Mouse (Mus musculus): ENCODE results near the gene Smc3.

The Smc3 gene

DNA sequence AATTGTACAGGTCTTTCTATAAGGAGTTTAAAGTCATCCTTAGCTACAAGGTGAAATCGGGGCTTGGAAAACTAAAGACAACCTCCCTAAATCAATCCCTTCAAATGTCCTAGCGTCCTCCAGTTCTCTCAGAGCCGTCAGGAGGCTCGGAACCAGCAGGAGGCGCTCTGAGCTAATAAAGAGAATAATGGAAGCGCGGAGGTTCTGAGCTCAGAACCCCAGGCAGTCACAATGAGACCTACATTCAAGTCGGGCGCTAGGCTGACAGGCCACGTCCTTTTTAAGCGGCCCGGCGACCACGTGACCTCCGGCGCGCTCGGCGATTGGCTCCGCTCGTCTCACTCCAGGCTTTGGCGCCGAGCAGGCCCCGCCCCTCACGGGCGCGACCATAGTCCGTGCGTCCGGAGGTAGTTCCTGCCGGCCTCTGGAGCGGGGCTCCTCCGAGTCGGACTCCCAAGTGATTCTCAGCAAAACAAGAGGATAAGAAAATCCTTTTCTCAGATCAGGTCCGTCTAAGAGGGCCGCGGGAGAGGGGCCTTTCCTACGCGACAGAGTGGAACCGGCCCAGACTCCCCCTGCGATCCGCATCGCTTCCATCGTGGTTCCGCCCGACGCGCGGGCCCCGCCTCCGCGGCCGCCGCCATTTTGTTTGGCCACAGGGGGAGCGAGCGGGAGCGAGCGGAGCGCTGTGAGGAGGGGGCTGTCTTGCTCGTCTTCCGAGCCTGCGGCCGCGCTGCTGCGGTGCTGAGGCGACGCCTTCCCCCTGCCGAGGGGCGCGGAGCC is at the start of gene Smc3:
Smc3 (plus strand) TSS at position 642 of the 783 bp plus-strand sequence.
- DNase-seq: peak; percentile 99

DNA sequence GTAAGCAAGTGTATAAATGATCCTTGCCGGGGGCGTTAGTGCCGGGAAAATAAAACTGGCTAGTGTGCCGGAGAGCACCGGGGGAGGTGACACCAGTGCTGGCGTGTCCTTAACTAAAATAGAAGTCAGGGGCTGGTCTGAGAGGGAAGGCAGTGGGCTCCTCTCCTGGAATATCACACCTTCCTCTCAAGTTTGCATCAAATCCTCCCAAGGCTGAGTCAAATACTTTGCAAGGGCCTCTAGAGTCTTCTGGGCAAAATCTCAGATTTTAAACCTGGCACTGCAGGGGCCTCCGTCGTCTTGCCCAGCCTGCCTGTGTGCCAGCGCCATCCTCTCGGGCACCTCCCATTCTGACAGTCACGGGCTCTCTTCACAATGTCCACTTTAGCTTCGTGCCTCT is 49.2 kb upstream of the Smc3 start:
- DNase-seq: no peak

DNA sequence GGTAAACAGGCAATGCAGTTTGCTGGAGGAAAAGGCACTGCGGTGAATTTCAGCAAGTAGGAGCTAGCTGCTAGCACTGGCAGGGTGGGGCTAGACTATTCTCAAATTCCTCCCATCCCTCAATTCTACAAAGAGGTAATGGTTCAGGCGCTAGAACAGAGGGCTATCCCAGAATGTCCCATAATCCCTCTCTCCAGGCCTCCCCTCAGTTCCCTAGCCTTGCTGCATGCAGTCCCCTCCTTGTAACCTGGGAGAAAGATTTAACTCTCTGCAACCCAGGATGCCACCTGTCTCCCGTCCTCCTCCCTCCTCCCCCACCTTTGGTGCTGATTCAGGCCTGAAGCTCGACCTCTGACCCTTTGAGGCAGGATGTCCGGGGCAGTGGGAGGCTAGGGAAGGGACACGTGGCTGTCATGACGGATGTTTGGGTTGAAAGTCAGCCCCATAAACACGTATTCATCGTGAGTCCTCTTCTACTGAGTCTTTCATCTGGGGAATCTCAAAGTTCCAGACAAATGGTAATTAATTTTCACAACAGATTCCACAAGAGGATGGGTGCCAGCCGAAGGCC is 47.9 kb upstream of the Smc3 start:
- DNase-seq: no peak

DNA sequence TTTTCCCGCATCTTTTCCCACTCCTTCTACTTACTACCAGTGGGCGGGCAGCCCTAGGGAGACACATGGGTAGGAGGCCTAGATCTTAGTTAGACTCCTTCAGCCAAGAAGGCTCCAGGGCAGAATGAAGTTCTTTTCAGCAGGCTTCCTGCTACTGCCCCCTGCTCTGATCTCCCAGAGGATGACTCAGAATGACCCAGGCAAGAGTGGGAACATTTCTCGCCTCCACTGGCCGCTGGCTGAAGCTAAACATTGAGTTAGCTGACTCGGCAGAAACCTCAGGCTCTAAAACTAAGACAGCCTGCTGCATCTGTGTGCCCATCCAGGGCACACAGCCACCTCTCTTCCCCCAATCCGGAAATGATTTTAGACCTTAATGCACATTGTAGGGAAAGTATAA is 47.4 kb upstream of the Smc3 start:
- DNase-seq: peak; percentile 61

DNA sequence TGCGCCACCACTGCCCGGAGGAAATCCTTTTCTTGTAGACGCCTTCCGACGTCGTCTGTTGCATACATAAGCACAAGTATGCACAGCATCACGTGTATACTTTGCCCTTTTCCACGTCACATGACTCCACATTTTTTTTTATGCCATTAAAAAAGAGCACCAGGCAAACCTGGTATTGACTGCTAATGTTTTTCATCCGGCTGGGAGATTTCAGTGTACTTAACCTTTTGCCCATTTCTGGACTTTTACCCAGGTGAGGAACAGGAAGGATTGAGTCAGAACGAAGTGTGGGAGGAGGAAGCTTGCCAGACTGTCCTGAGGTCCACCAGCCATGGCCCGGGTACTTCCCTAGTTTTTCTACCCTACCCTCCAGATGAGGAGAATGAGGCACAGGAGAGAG is 45.8 kb upstream of the Smc3 start:
- DNase-seq: no peak

DNA sequence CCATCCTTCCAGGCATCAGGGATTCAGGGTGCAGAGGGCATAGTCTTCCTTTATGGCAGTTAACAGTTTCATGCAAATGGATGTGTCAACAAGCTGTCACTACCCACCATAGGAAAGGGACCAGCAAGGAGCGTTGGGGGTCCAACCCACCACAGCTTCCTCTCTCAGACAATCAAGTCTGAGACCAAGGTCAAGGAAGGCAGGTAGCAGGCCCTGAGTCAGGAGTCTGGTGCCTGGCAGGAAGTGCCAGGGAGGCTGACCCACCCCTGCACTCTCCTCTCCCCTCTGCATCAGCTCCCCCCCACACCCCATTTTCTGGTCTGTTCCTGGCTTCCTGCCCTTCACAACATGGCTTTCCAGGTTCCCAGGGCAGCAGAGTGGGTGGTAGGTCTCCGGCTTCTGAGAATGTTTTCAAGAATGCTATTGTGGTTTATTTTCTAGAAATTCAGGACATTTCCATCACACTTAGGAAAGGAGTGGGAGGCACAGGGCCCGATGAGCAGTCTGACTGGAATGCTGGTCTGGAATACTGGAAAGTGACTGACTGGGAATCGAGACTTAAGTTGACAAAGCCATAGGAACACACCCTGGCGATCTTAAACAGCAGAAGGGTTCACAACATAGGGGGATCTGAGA is 45.1 kb upstream of the Smc3 start:
- DNase-seq: peak; percentile 41

DNA sequence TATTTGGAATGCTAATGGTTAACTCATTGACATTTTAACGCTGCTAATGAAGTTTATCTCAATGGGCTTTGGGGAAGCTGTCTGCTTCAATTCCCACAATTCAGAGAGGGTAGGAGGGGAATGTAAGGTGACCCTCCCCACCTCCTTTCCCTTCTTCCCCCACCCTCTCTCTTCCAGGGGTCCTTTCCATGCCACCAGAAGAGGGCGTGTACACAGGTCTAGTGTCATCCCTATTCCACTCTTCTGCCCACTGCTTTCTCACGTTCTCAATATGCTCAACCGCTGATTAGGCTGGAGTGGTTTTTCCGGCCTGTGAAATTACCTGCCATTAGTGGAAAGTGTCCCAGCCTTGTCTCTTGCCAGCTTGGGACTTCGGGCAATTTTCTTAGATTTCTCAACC is 43.4 kb upstream of the Smc3 start:
- DNase-seq: no peak

DNA sequence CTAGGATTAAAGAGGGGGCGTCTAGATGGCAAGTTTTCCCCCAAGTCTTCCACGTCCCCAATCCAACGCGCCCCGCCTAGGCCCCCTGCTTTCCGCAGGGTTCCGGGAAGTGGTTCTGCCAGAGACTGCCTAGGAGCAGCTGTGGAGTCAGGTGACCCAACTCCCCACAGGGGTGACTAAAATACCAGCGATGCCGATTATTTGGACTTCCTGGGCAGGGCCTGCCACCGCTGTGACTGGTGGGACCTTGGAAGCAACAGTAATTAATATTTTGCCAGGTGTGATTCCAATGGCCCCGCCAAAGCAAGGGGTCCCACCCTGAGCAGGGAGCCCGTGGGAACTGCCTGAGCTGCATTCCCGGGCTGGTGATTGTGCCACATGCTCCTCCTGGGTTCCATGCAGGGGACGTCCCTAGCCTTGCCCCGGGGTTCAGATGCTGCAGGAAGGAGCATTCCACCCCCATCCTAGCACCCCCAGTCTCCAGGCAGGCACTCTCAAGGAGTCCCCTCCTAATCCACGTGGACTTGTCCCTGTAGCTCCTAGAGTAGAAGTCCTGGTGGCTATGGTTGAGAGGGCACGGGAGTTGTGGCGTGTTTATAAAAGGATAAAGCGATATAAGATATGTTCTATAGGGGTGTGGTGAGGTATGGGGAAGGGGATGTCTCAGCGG is 42.8 kb upstream of the Smc3 start:
- DNase-seq: peak; percentile 19

DNA sequence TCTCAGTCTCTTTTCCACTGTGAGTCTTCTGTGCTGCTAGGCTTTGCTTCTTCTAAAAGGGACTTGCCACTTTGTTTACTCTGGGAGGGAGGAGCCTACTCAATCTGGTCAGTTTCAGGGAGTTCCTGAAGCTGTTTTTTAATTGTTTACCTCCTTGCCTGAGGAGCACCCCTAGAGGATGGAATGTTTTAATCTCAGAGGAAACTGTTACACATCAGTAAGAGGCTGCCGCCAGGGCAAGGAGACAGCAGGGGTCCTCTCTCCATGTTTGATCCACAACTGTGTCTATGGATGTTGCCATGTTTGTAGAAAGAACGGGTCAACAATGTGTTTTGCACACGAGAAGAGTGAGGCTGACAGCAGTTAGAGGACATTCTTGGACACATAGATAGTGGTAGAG is 39.8 kb upstream of the Smc3 start:
- no peak for DNase-seq

DNA sequence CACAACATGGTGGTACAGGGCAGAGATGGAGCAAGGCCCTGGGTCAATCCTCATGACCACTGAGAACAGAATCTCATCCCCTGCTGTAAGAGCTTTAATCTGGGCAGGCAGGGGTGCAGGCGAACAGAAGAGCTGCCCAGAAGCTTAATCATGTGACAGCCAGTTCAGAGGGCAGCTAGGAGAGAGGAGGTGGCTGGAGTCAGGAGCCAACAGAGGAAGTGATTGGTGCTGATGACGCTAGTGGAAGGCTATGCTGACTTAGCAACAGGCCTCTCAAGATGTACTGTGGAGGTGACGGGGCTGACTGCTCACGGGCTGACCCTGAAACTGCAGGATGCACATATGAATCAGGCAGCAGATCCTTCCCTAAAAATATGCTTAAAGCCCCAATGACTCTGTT is 36.0 kb upstream of the Smc3 start:
- DNase-seq: no peak

DNA sequence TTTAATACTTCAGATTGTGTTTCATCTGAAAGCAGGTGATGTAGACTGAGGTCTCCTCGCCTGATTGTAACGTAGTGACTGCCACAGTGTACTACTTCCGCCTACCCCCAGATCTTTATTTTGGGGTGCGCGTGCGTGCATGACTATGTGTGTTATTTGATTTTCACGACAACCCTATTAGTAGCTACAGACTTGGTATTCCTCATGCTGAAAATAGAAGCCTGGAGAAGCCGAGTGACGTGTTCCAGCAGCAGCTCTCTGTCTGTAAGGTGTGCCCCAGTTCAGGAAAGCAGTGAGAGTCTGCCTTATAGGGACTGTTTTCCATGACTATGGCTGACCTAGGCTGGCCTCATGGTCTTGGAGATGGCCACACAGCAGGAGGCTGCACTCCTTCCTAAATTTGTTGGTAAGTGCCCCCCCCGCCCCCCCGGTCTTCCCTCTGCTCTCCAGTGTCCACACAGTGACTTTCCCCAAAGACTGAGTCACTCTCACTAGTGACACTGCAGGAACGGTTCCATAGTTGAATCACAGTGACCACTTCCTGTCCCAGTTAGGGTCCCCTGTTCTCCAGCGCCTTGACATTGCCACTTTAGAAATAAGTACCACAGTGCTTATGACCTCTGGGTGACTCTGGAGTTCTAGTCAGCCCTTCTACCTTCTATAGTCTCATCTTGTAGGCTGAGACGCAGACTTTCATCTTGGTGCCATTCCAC is 34.5 kb upstream of the Smc3 start:
- no peak for DNase-seq

DNA sequence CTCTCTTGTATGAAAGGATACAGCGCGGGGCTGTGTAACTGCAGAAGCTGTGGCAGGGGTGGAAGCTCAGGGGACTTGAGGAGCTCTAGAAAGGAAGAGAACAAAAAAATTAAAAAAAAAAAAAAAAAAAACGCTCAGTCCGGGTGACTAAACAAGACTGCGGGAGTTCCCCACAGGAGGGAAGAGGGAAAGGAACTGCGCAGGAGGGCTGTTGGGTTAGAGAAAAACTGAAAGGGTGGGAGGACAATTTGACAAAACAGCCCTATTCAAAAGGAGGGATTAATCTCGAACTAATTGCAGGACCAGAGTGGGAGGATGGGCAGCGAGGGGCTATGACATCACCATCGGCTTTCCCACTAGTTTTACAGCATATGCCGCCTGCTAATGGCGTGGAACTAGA is 32.3 kb upstream of the Smc3 start:
- no peak for DNase-seq

DNA sequence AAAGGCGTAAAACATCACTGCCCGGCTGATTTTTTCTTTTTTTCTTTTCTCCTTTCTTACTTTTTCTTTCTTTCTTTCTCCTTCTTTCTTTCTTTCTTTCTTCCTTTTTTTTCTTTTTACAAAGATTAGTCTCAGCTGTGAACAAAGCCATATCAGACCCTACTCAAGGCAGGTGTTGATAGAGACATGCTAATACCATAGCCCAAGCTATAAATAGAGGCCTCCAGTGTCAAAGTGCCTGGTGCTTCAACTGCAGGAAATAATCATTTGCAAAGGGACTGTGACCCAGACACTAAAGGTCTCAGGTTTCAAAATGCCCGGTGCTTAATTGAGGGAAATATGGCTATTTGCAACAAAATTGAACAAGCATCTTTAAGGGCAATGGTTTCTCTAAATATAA is 31.6 kb upstream of the Smc3 start:
- DNase-seq: no peak

DNA sequence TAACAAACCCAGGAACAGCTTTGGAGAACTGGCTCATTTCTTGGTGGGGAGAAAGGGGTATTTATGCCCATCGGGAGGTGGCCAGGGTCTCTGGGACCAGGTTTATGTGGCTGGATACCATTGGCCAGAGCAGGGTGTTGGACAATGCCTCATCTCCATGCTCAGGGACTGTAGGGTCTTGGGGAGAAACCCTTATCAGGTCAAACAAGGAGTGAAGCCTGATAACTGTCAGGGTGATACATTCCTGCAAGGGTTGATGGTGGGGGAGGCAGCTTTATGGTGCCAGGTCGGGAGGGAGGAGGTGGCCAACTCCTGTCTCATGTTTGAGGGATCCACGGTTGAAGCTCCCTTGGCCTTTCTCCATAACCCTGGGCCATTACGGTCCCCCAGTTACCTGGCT is 29.1 kb upstream of the Smc3 start:
- no peak for DNase-seq

DNA sequence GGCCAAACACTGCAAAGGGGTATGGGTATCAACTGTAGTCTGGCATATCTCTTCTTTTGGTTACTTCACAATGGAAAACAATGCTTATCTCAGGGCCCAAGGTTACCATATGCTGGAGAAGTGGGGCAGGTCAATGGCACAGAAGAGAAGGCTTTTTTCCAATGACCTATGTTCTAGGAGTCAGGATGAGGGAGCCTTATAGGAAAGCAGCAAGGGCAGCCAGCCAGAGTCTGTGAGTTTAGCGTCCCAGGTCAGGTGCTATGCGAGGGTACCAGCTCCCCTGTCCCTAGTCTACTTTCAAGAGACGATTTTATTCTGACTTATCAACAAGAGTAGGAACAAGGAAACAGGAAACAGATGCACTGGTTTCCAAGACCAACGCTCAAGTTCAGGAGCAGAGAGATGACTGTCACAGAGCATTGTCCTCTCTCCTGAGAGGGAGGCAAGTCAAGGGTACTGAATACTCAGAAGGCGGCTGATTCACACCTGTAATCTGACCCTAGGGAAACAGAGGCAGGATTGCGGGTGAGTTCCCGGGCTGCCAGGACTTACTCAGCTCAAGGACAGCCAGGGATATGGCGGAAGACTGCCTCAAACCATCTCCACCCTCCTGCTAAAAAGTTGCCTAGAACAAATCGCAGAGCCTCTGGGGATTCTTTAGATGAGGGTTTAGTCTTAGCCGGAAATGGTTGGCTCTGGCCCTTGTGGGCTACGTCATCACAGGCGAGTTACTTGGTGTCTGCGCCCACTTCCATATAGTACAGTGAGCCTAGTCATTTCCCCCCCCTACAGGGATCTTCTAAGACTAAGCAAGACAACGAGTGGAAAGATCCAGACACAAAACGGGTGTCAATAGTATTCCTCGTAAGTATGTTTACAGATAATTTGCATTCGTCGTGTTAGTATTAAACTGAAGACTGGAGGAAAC is 28.4 kb upstream of the Smc3 start:
- DNase-seq: no peak

DNA sequence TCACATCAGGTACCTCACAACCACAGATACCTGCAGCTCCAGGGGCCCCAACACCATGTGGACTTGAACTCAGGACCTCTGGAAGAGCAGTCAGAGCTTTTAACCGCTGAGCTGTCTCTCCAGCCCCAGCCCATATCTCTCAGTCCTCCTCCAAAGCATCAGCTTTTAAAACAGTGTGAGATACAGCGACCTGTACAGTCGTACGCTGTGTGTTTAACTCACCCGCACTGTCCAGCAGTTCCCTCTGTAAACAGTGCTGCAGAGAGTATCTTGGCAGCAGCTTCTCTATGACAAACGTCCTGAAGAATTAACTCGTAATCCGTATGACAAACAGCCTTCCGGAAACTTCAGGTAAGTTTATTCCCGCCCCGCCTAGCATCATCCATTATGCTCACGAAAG is 27.6 kb upstream of the Smc3 start:
- DNase-seq: no peak

DNA sequence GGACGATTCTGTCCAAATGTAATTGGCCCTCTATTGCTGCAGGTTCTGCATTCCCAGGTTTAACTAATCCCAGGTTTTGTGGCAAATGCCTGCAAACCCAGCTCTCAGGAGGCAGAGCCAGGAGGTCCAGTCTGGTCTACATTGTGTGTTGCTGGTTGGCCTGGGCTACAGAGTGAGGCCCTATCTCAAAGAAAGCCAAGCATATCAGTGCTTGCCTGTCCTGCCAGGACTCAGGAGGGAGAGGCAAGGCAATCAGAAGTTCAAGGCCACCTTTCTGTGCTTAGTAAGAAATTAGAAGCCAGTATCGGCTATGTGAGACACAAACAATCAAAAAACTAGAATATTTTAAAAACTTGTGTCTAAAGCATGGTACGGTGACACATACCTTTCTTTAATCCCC is 27.0 kb upstream of the Smc3 start:
- DNase-seq: no peak

DNA sequence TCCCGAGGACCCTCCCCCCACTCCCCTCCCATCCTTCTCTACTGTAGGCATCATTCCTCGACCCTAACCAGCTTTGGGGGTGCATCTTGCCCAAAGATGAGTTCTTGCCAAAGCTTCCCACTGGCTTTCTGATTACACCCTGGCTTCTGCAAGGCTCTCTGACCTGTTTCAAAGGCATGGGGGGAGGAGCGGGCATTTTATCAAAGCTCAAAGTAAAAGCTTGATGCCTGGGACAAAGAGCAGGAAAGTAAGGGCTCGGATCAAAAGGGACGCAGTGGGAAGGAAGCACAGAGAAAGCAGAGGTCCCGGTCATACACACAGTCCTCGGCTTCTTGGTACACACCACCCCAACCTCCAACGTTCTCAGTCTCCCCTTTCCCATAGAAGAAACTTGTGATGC is 26.1 kb upstream of the Smc3 start:
- DNase-seq: no peak

DNA sequence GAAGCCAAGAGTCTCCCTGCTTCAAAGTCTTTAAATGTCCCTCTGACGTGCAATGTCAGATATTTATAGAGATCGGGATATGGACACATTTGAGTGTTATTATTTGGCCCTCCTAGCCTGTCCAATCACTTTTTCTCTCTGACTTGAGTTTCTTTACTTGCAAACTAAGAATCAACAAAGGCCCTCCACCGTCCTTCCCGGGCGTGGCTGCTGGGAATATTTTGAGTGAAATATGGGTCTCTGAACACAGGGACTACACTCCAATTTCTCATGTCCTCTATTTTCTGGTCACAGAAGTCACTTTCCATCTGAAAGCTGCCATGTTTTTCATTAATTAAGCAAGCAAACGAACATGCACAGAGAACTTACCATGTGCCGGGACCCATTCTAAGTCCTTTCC is 25.7 kb upstream of the Smc3 start:
- no peak for DNase-seq

DNA sequence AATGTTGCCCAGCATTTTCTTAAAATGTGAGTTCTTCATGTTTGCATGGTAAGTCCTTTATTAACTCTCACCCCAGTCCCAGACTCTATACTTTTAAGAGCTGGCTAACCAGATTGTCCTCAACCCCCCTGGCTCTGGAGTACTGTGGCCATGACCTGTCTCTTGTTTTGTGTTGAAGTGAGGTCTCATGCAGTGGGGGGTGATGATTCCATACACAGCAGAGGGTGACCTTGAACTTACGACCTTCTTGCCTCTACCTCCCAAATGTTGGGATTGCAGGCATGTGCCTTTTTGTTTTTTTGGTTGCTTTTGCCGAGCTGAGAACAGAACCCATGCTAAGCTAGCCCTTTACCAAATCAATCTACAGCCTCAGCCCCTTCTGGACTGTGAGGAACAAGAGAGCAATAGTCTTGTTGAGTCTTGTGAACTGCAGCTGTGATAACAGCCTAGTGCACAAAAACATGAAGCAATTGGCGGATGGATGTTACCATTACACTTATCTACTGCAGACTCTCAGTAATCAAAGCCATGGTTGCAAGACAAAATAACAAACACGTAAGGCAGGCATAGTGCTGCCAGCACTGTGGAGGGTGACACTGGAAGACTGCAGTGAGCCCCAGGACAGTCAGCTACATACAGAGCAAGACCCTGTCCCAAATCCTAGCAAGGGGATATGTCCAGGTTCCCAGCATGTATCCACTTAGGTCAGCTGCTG is 24.7 kb upstream of the Smc3 start:
- DNase-seq: no peak

DNA sequence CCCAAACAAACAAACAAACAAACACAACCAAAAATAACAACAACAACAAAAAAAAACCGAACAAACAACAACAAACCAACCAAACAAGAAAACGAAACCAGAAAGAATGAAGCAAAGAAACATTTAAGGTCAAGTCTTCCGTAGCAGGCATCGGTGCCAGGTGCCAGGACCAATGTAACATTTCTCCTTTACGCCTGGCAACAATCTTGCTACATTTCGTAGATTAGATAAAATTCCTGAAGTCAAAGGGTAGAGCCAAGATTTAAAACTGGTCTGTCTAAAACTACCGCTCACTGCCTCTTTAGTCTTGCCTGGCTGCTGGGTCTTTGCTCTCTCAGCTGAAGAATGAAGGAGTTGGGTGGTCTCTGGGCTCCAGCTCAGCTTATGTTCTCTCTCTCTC is 24.1 kb upstream of the Smc3 start:
- no peak for DNase-seq
